Mouse (Mus musculus) limb, embryonic 11.5 days (tissue): ENCODE data around the gene Sema5b. TPM values are rescaled to one million over a fixed set of nuclear protein-coding genes. Genes with fewer than 3 reads are reported as not detected.

Experiments
- ATAC-seq: fragments of 200-750 bp; cut with Nextera tagmentation; 2 replicates; pipeline ENCODE4 v1.8.0; 2017; ENCODE audit warnings: low read depth; ENCODE audit not compliant: insufficient number of reproducible peaks, low FRiP score, low TSS enrichment
- DNase-seq: peaks from one replicate; pipeline ENCODE4 v3.0.0-alpha.2; 2015; ENCODE audit warnings: low spot score
- H3K27ac ChIP-seq: fragments of 300-500 bp; sonication (generic); replicated peaks from 2 replicates; pipeline ENCODE4 v1.5.1; 2014; ENCODE audit warnings: low read depth, mild to moderate bottlenecking, low read length
- H3K27me3 ChIP-seq: fragments of 300-500 bp; sonication (generic); 2 replicates; pipeline ENCODE4 v1.6.1; 2014; ENCODE audit warnings: mild to moderate bottlenecking, low read length, mixed read lengths; ENCODE audit not compliant: control insufficient read depth, insufficient read depth
- H3K36me3 ChIP-seq: fragments of 300-500 bp; sonication (generic); 2 replicates; pipeline ENCODE4 v1.6.1; 2014; ENCODE audit warnings: mild to moderate bottlenecking, low read length, moderate library complexity, mixed read lengths; ENCODE audit not compliant: control insufficient read depth, insufficient read depth
- H3K4me1 ChIP-seq: fragments of 300-500 bp; sonication (generic); 2 replicates; pipeline ENCODE4 v1.6.1; 2014; ENCODE audit warnings: low read length, mixed read lengths; ENCODE audit not compliant: control insufficient read depth, insufficient read depth
- H3K4me2 ChIP-seq: fragments of 300-500 bp; sonication (generic); 2 replicates; pipeline ENCODE4 v1.6.1; 2014; ENCODE audit warnings: low read depth, mild to moderate bottlenecking, moderate library complexity; ENCODE audit not compliant: severe bottlenecking
- H3K4me3 ChIP-seq: fragments of 300-500 bp; sonication (generic); 2 replicates; pipeline ENCODE4 v1.5.1; 2014; ENCODE audit warnings: low read depth, low read length
- H3K9ac ChIP-seq: fragments of 300-500 bp; sonication (generic); 2 replicates; pipeline ENCODE4 v1.6.1; 2014; ENCODE audit warnings: mild to moderate bottlenecking, low read length
- H3K9me3 ChIP-seq: fragments of 300-500 bp; sonication (generic); 2 replicates; pipeline ENCODE4 v1.6.1; 2016; ENCODE audit warnings: low read length; ENCODE audit not compliant: control insufficient read depth
- WGBS: fragments of 180-500 bp; shearing (Covaris S2); extraction: QIAGEN DNeasy Blood & Tissue Kit; methylation state at CpG from one replicate; pipeline ENCODE4 v1.1.7; 2014; 5-methylcytosine and 5-hydroxymethylcytosine counted together
- polyA plus RNA-seq: library from polyadenylated mRNA; unstranded; fragments of >200 nt; fragmentation: Nextera tagmentation; extraction: Ambion mirVana; gene quantifications from 2 replicates; pipeline ENCODE4 v1.2.1, GENCODE M21; 2014

Sema5b gene
- polyA plus RNA-seq, 1 experiment from 2014 or later: 2.6 TPM

DNA sequence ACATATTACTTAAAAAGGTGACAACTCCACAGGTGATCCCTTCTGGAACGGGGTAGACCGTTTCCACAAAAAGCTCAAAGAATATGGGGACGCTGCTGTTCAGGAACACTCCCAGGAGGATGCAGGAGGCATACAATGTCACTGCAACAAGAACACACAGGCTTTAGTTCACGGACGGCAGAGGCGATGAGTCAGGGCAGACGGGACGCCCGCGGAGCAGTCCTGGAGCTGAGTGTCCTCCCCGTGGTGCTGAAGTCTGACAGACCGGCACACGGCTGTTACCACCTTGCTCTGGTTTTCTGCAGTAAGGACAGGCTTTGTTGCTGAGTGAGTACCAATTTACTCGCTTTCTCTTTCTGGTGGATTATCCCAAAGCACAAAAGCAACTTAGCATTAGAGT lies 163.9 kb downstream of the Sema5b start:
- Histone ChIP-seq H3K27ac (no peak overlapping the region), H3K9ac (no peak overlapping the region), H3K9me3 (no peaks in the 10 kb centered on the region), H3K27me3 (no peaks in the 10 kb centered on the region), H3K4me1 (peaks cover 4% of the 10 kb centered on the region; the same call in 1 of the 2 replicates), H3K4me2 (no peak overlapping the region), H3K4me3 (no peak overlapping the region), H3K36me3 (no peaks in the 10 kb centered on the region)
- WGBS: 80% methylated on average over 14 of the region's 14 CpGs
- ATAC-seq: no peak
- DNase-seq: no peak

DNA sequence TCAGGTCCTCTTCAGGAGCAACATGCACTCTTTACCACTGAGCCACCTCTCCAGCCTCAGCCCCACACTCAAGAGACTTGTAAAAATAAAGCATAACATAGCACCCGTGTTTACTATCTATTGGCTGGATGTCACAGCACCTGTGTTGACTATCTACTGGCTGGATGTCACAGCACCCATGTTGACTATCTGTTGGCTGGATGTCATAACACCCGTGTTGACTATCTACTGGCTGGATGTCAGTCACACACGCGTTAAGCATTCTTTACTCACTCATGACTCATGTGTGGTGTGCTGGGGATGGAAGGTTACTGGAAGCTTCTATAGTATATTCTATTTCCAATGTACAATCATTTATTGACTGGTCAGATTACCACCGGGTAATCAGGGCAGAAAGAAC lies 166.1 kb downstream of the Sema5b start:
- H3K9me3 ChIP-seq: no peaks in the 10 kb centered on the region
- peaks cover 20% of the 10 kb centered on the region for H3K4me1 ChIP-seq
- H3K4me3 ChIP-seq: no peak overlapping the region
- H3K9ac ChIP-seq: no peak overlapping the region
- whole genome bisulfite sequencing: 94% methylated on average over 5 of the region's 5 CpGs
- no peak overlapping the region for H3K4me2 ChIP-seq
- no peaks in the 10 kb centered on the region for H3K36me3 ChIP-seq
- no peak overlapping the region for H3K27ac ChIP-seq
- no peak for DNase-seq
- ATAC-seq: no peak
- no peaks in the 10 kb centered on the region for H3K27me3 ChIP-seq

DNA sequence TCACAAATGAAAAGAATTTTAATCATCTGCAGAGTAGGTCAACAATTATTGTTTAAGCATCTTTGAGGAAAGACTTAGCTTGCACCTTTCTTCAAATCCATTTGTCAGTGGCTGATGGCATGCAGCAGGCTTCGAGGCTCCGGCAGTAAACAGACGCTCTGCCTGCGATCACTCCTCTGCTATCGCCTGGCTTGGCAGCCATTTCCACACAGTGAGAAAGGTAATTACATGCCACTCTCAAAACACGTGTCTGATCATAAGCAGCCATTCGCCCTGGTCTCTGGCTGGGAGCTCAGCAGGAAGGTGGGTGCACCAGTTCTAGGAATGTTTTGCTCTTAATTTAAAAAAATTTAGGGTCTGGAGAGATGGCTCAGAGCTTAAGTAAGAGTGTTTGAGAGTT lies 170.1 kb downstream of the Sema5b start:
- DNase-seq (no peak), ATAC-seq (no peak)
- Histone ChIP-seq H3K4me2 (no peak overlapping the region), H3K27me3 (no peaks in the 10 kb centered on the region), H3K36me3 (no peaks in the 10 kb centered on the region; the same call in 1 of the 2 replicates), H3K4me1 (peaks cover 36% of the 10 kb centered on the region), H3K9ac (no peak overlapping the region), H3K4me3 (no peak overlapping the region), H3K27ac (no peak overlapping the region), H3K9me3 (no peaks in the 10 kb centered on the region)
- WGBS: 31% methylated on average over 7 of the region's 7 CpGs

DNA sequence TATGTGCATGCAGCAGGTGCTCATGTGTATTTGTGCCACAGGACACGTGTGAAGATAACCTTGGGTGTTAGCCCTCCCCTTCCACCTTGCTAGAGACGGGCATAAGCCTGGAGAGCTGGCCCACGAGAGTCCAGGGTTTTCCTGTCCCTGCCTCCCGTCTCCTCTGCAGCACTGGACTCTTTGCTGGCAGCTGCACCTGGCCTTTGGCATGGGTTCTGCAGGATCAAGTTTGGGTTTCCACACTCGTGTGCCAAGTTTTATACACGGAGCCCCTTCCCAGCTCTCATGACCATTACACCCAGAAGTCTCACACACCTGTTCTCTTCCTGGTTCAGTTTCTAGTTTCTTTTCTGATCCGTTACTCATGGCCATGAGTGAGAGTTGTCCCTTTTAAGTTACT lies 172.7 kb downstream of the Sema5b start:
- H3K4me1 ChIP-seq: peaks cover 36% of the 10 kb centered on the region
- H3K9ac ChIP-seq: no peak overlapping the region
- no peaks in the 10 kb centered on the region; the same call in 1 of the 2 replicates for H3K36me3 ChIP-seq
- WGBS: 61% methylated on average over 7 of the region's 7 CpGs
- no peak overlapping the region for H3K27ac ChIP-seq
- H3K4me2 ChIP-seq: no peak overlapping the region
- no peak overlapping the region for H3K4me3 ChIP-seq
- H3K9me3 ChIP-seq: no peaks in the 10 kb centered on the region
- no peaks in the 10 kb centered on the region for H3K27me3 ChIP-seq
- ATAC-seq (no peak), DNase-seq (no peak)

Other genes starting within 250 kb of the Sema5b start
- 35.3 and 38.5 TPM in 2 replicates for gene Sec22a, start 177.2 kb upstream of the Sema5b start, polyA plus RNA-seq
- 10.9 and 11.3 TPM in 2 replicates for gene Pdia5, start 50.3 kb upstream of the Sema5b start, polyA plus RNA-seq
- 13.0 and 15.2 TPM in 2 replicates for gene Dirc2, start 228.2 kb downstream of the Sema5b start, polyA plus RNA-seq
- 23.5 and 23.8 TPM in 2 replicates for gene Hspbap1, start 229.2 kb downstream of the Sema5b start, polyA plus RNA-seq